9 mouse cellular contexts compared by ENCODE assay signal in the genomic region with DNA sequence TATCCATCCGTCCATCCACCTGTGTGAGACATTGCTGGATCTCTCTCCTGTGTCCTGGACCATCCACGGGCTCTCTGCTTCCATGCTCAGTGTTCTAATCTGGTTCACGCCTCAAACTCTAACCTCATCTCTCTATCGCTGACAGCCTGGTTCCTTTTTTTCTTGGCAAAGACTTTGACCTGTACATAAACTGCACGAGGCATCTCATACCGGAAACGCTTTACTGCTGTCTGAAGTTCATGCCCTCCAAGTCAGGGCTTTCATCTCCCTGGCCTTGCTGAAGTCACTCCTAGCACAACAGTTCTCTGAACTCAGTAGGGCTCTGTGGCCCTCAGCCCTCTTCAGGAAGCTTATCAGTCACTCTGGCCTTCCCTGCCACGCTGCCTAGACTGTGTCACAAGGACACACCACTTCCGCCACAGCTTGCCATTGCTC. TPM values are rescaled to one million over a fixed set of nuclear protein-coding genes. Genes with fewer than 3 reads are reported as not detected.
A peak's percentile ranks its signal among the peaks of the same experiment; 100 is the strongest.
DNase-seq lines count a peak whose midpoint lies in the region; ATAC-seq lines count a peak whose summit lies in the region.
"Had no signal": no experiment of that assay in that cellular context is flagged by ENCODE, and none has a peak within 500 bp of the region (broad histone marks: within the 10 kb centered on the region; RNA-seq: fewer than 3 reads in every experiment).

No protein-coding gene starts in this region.

- 0 out of 2 replicates have a peak, but pooled peaks cover 6% of the 10 kb centered on the region for H3K4me1 ChIP-seq in intestine, embryonic 15.5 days (replicated peaks)
- H3K4me1 ChIP-seq: limb, embryonic 15.5 days had no signal

- 42% methylated on average over 9 of the region's 9 CpGs for whole genome bisulfite sequencing in intestine, embryonic 15.5 days

- H3K4me3 ChIP-seq in intestine, embryonic 15.5 days (replicated peaks): no peak overlapping the region
- H3K4me3 ChIP-seq: limb, embryonic 15.5 days had no signal

- peak overlapping the region; percentile 29 for H3K27ac ChIP-seq in intestine, embryonic 15.5 days
- H3K27ac ChIP-seq: limb, embryonic 15.5 days had no signal

- H3K36me3 ChIP-seq in intestine, embryonic 15.5 days: no peaks in the 10 kb centered on the region
- H3K36me3 ChIP-seq: limb, embryonic 15.5 days had no signal

- H3K4me2 ChIP-seq in intestine, embryonic 15.5 days (replicated peaks): peak overlapping the region; percentile 17; the same call in 1 of the 2 replicates
- H3K4me2 ChIP-seq: limb, embryonic 15.5 days had no signal

- peak; percentile 93 for ATAC-seq in intestine, embryonic 15.5 days

- no peaks in the 10 kb centered on the region for H3K27me3 ChIP-seq in intestine, embryonic 15.5 days (replicated peaks)
- H3K27me3 ChIP-seq: limb, embryonic 15.5 days had no signal

- no peaks in the 10 kb centered on the region for H3K9me3 ChIP-seq in intestine, embryonic 15.5 days
- H3K9me3 ChIP-seq: limb, embryonic 15.5 days had no signal

- DNase-seq in 416B (ENCODE audit: low read depth) (peak; percentile 100), R1 (ENCODE audit: low read depth, low spot score) (peak; percentile 75)
- DNase-seq in lung, postnatal 36 days: peak; percentile 21
- DNase-seq in thymus, postnatal 14 days: peak; percentile 72
- no peak for DNase-seq in cerebellum, postnatal 4 days (ENCODE audit: low spot score in 2 of 2)
- no peak for DNase-seq in cerebellum, adult 9-11 months
- DNase-seq in left cerebral cortex, adult 11 months (ENCODE audit: low spot score): no peak

- H3K9ac ChIP-seq in intestine, embryonic 15.5 days: no peak overlapping the region
- H3K9ac ChIP-seq: limb, embryonic 15.5 days had no signal

RNA-seq across cellular contexts. Expression of gene C2cd5, which starts 15.1 kb away (rescaled TPM):
- polyA plus RNA-seq in intestine, embryonic 15.5 days (2015; fragmentation: Nextera tagmentation; extraction: Ambion mirVana): 19.8 and 22.0 TPM in 2 replicates

RNA-seq across cellular contexts. Expression of gene Etnk1, which starts 52.0 kb away (rescaled TPM):
- 17.9 and 18.6 TPM in 2 replicates for polyA plus RNA-seq in intestine, embryonic 15.5 days (2015; fragmentation: Nextera tagmentation; extraction: Ambion mirVana)

Comparison
In these comparisons a context has a peak if more than half of its experiments do, and no peak if none do; other contexts are left out.
1. DNase-seq: peak in 416B (single experiment), R1 (single experiment), lung, postnatal 36 days (single experiment) and thymus, postnatal 14 days (single experiment); none in cerebellum, postnatal 4 days (0 of 2), cerebellum, adult 9-11 months (single experiment) and left cerebral cortex, adult 11 months (single experiment).